27 mouse cellular contexts compared by ENCODE assay signal in genomic region chr11:72031353-72031752, GRCm38 (mm10). TPM values are rescaled to one million over a fixed set of nuclear protein-coding genes. Genes with fewer than 3 reads are reported as not detected.
A peak's percentile ranks its signal among the peaks of the same experiment; 100 is the strongest.
DNase-seq lines count a peak whose midpoint lies in the region; ATAC-seq and TF ChIP-seq lines count a peak whose summit lies in the region.
"Had no signal": no experiment of that assay in that cellular context is flagged by ENCODE, and none has a peak within 500 bp of the region (broad histone marks: within the 10 kb centered on the region; RNA-seq: fewer than 3 reads in every experiment).

No protein-coding gene starts in this region.

- 58% methylated on average over 7 of the region's 7 CpGs for WGBS in heart, embryonic 15.5 days
- WGBS in limb, embryonic 15.5 days: 95% methylated on average over 7 of the region's 7 CpGs
- 96% methylated on average over 7 of the region's 7 CpGs for WGBS in limb, embryonic 10.5 days
- WGBS in stomach, postnatal 0 days: 82% methylated on average over 7 of the region's 7 CpGs

- no peak for TF ChIP-seq RAD21 in MEL (IDR thresholded peaks at IDR 0.05; ENCODE audit: low read depth, low read length)

- TF ChIP-seq CTCF in MEL (IDR thresholded peaks at IDR 0.05 in 2 of 3, conservative IDR thresholded peaks at IDR 0.05 in 1 of 3; ENCODE audit: control insufficient read depth in 1 of 3, insufficient read depth in 1 of 3, low read depth in 2 of 3, low read length in 3 of 3, poor library complexity in 1 of 3, severe bottlenecking in 1 of 3): no peak
- TF ChIP-seq CTCF in stomach, postnatal 0 days (IDR thresholded peaks at IDR 0.05; ENCODE audit: low read depth): no peak

- no peaks in the 10 kb centered on the region for H3K36me3 ChIP-seq in heart, embryonic 15.5 days
- H3K36me3 ChIP-seq in limb, embryonic 15.5 days: no peaks in the 10 kb centered on the region
- no peaks in the 10 kb centered on the region for H3K36me3 ChIP-seq in limb, embryonic 10.5 days
- H3K36me3 ChIP-seq in MEL (ENCODE audit: control insufficient read depth in 1 of 2, insufficient read depth in 2 of 2, low read length in 2 of 2): peaks cover 0 to 7% of the 10 kb centered on the region in 2 experiments; a peak in 2 of 4 replicates
- no peaks in the 10 kb centered on the region for H3K36me3 ChIP-seq in stomach, postnatal 0 days (ENCODE audit: control insufficient read depth, insufficient read depth, low read length)
- H3K36me3 ChIP-seq: embryonic facial prominence, embryonic 13.5 days; embryonic facial prominence, embryonic 15.5 days; forebrain, embryonic 10.5 days; forebrain, embryonic 12.5 days had no signal

- TF ChIP-seq EP300 in MEL (IDR thresholded peaks at IDR 0.05; ENCODE audit: low read depth in 1 of 2, low read length in 2 of 2): no peak
- TF ChIP-seq EP300 in stomach, postnatal 0 days (optimal IDR thresholded peaks at IDR 0.05): no peak

- H3K9me3 ChIP-seq in heart, embryonic 15.5 days (replicated peaks): no peaks in the 10 kb centered on the region
- H3K9me3 ChIP-seq in limb, embryonic 15.5 days: no peaks in the 10 kb centered on the region
- no peaks in the 10 kb centered on the region for H3K9me3 ChIP-seq in limb, embryonic 10.5 days (replicated peaks)
- no peaks in the 10 kb centered on the region for H3K9me3 ChIP-seq in MEL (replicated peaks; ENCODE audit: insufficient read depth, low read length)
- no peaks in the 10 kb centered on the region for H3K9me3 ChIP-seq in stomach, postnatal 0 days (ENCODE audit: control insufficient read depth, low read length)
- H3K9me3 ChIP-seq: embryonic facial prominence, embryonic 13.5 days; embryonic facial prominence, embryonic 15.5 days; forebrain, embryonic 10.5 days; forebrain, embryonic 12.5 days had no signal

- H3K9ac ChIP-seq in heart, embryonic 15.5 days: no peak overlapping the region
- no peak overlapping the region for H3K9ac ChIP-seq in limb, embryonic 15.5 days
- H3K9ac ChIP-seq in MEL (ENCODE audit: control insufficient read depth, low read depth, low read length, poor library complexity, severe bottlenecking): no peak overlapping the region
- H3K9ac ChIP-seq in stomach, postnatal 0 days (ENCODE audit: low read length): no peak overlapping the region
- H3K9ac ChIP-seq: embryonic facial prominence, embryonic 13.5 days; embryonic facial prominence, embryonic 15.5 days; forebrain, embryonic 12.5 days had no signal

- TF ChIP-seq POLR2A in MEL (IDR thresholded peaks at IDR 0.05; ENCODE audit: control insufficient read depth in 1 of 2, insufficient read depth in 1 of 2, low read depth in 1 of 2, low read length in 2 of 2, poor library complexity in 1 of 2): no peak

- H3K27me3 ChIP-seq in heart, embryonic 15.5 days: peaks cover 31% of the 10 kb centered on the region
- H3K27me3 ChIP-seq in limb, embryonic 15.5 days: 0 out of 2 replicates have a peak, but pooled peaks cover 6% of the 10 kb centered on the region
- H3K27me3 ChIP-seq in limb, embryonic 10.5 days (ENCODE audit: low read depth, poor library complexity, severe bottlenecking): peaks cover 34% of the 10 kb centered on the region
- H3K27me3 ChIP-seq in MEL (ENCODE audit: control insufficient read depth in 1 of 2, insufficient read depth in 2 of 2, low read length in 2 of 2): no peaks in the 10 kb centered on the region
- H3K27me3 ChIP-seq in stomach, postnatal 0 days (ENCODE audit: control insufficient read depth, insufficient read depth, low read length): no peaks in the 10 kb centered on the region

- no peak overlapping the region for H3K4me3 ChIP-seq in heart, embryonic 15.5 days
- H3K4me3 ChIP-seq in limb, embryonic 15.5 days: no peak overlapping the region
- H3K4me3 ChIP-seq in limb, embryonic 10.5 days: no peak overlapping the region
- no peak overlapping the region for H3K4me3 ChIP-seq in MEL (ENCODE audit: control insufficient read depth in 1 of 2, insufficient read depth in 1 of 2, low read depth in 2 of 2, low read length in 2 of 2)
- H3K4me3 ChIP-seq in stomach, postnatal 0 days (ENCODE audit: low read depth, low read length): no peak overlapping the region
- H3K4me3 ChIP-seq: embryonic facial prominence, embryonic 13.5 days; embryonic facial prominence, embryonic 15.5 days; erythroblast, embryonic 14.5 days; forebrain, embryonic 10.5 days; forebrain, embryonic 12.5 days had no signal

- no peak for DNase-seq in heart, postnatal 14 days
- DNase-seq in limb, embryonic 10.5 days (ENCODE audit: low spot score): no peak
- no peak for DNase-seq in MEL (ENCODE audit: low read depth, low spot score)
- DNase-seq in stomach, postnatal 0 days (ENCODE audit: low spot score): no peak
- no peak for DNase-seq in B cell, adult 2 months
- no peak for DNase-seq in cerebellum, postnatal 25 days
- DNase-seq: adrenal gland, adult 8-10 months; adrenal gland, postnatal 36 days; cerebellum, adult 11-12 months; cerebellum, adult 2 months; cerebellum, adult 9-10 months; cerebellum, postnatal 10 days; cerebellum, postnatal 36 days; embryo, embryonic 11 days had no signal

- 0 out of 2 replicates have a peak, but pooled peaks have one; percentile 33 for ATAC-seq in heart, embryonic 15.5 days (replicated peaks; ENCODE audit: insufficient number of reproducible peaks, insufficient read depth, low FRiP score, low read depth)
- ATAC-seq in limb, embryonic 15.5 days (ENCODE audit: insufficient number of reproducible peaks, low FRiP score, low TSS enrichment, low read depth): 0 out of 2 replicates have a peak, but pooled peaks have one; percentile 42
- ATAC-seq in stomach, postnatal 0 days (ENCODE audit: low FRiP score, low TSS enrichment): peak; percentile 21; the same call in 1 of the 2 replicates
- ATAC-seq: activated CD4-positive, CD25-positive, alpha-beta regulatory T cell, adult 4 months; CD4-positive, CD25-positive, alpha-beta regulatory T cell, adult 4 months; forebrain, embryonic 14.5 days; forebrain, embryonic 16.5 days; Patski had no signal

- intact Hi-C loops in heart, postnatal 14 days (cut with DNase I): no loop called here

- no peak overlapping the region for H3K4me2 ChIP-seq in heart, embryonic 15.5 days
- H3K4me2 ChIP-seq in limb, embryonic 15.5 days: no peak overlapping the region
- H3K4me2 ChIP-seq in stomach, postnatal 0 days (replicated peaks; ENCODE audit: low read depth): no peak overlapping the region
- H3K4me2 ChIP-seq: embryonic facial prominence, embryonic 13.5 days; embryonic facial prominence, embryonic 15.5 days; forebrain, embryonic 12.5 days had no signal

- H3K4me1 ChIP-seq in heart, embryonic 15.5 days (replicated peaks): 0 out of 2 replicates have a peak, but pooled peaks cover 7% of the 10 kb centered on the region
- peaks cover 6% of the 10 kb centered on the region for H3K4me1 ChIP-seq in limb, embryonic 15.5 days
- peaks cover 5% of the 10 kb centered on the region; the same call in 1 of the 2 replicates for H3K4me1 ChIP-seq in limb, embryonic 10.5 days
- peaks cover 7 to 25% of the 10 kb centered on the region in 2 experiments for H3K4me1 ChIP-seq in MEL (ENCODE audit: control insufficient read depth in 1 of 2, insufficient read depth in 2 of 2, low read length in 2 of 2)
- no peaks in the 10 kb centered on the region for H3K4me1 ChIP-seq in stomach, postnatal 0 days (replicated peaks; ENCODE audit: control insufficient read depth, insufficient read depth)

- no peaks in the 10 kb centered on the region for H3K79me2 ChIP-seq in MEL (ENCODE audit: control insufficient read depth, insufficient read depth, low read length, poor library complexity)

- H3K27ac ChIP-seq in heart, embryonic 15.5 days: no peak overlapping the region
- no peak overlapping the region for H3K27ac ChIP-seq in limb, embryonic 15.5 days
- no peak overlapping the region for H3K27ac ChIP-seq in limb, embryonic 10.5 days
- no peak overlapping the region for H3K27ac ChIP-seq in MEL (ENCODE audit: control insufficient read depth, low read depth, low read length)
- no peak overlapping the region for H3K27ac ChIP-seq in stomach, postnatal 0 days (replicated peaks)
- H3K27ac ChIP-seq: embryonic facial prominence, embryonic 13.5 days; embryonic facial prominence, embryonic 15.5 days; forebrain, embryonic 10.5 days; forebrain, embryonic 12.5 days had no signal

TF ChIP-seq in MEL, 35 proteins besides CTCF, POLR2A, EP300 and RAD21:
- TF ChIP-seq SIN3A (IDR thresholded peaks at IDR 0.05; ENCODE audit: low read length): no peak
- no peak for TF ChIP-seq MAX (IDR thresholded peaks at IDR 0.05; ENCODE audit: low read length)
- TF ChIP-seq USF1 (IDR thresholded peaks at IDR 0.05; ENCODE audit: low read depth, low read length): no peak
- TF ChIP-seq BHLHE40 (IDR thresholded peaks at IDR 0.05; ENCODE audit: borderline replicate concordance, low read depth, low read length): peak; percentile 28; the same call in 1 of the 2 replicates
- TF ChIP-seq ELF1 (IDR thresholded peaks at IDR 0.05; ENCODE audit: low read depth, low read length): no peak
- TF ChIP-seq ZMIZ1 (IDR thresholded peaks at IDR 0.05; ENCODE audit: low read depth, low read length): no peak

RNA-seq across cellular contexts. Expression of gene Aipl1, which starts 6.0 kb away (rescaled TPM):
- polyA plus RNA-seq in heart, embryonic 15.5 days (2015; fragmentation: Nextera tagmentation; extraction: Ambion mirVana): 0.21 and 0.42 TPM in 2 replicates
- total RNA-seq in heart, postnatal 14 days (2021): not detected
- 0.43 and 0.45 TPM in 2 replicates for polyA plus RNA-seq in limb, embryonic 15.5 days (2015; fragmentation: Nextera tagmentation; extraction: Ambion mirVana)
- 0.33 and 0.39 TPM in 2 replicates for polyA plus RNA-seq in limb, embryonic 10.5 days (2016; fragmentation: Nextera tagmentation; extraction: Ambion mirVana)
- 0.39 and 0.42 TPM in 2 replicates for total RNA-seq in MEL (2012; rRNA removed)
- polyA plus RNA-seq in MEL (2012; ENCODE audit: insufficient read depth in 1 of 2, insufficient read length in 2 of 2, low read depth in 1 of 2, low replicate concordance in 2 of 2, missing spikeins in 1 of 2): under 1 TPM in 1 of 2 experiments, not detected in 1; 0.58 TPM
- 0.16 and 0.27 TPM in 2 replicates for polyA plus RNA-seq in stomach, postnatal 0 days (2015; fragmentation: Nextera tagmentation; extraction: Ambion mirVana)
- total RNA-seq: adrenal gland, adult 18-20 months; adrenal gland, adult 8-10 months; adrenal gland, postnatal 36 days had no signal
- polyA plus RNA-seq: CD4-positive, CD25-positive, alpha-beta regulatory T cell, adult 4 months had no signal

RNA-seq across cellular contexts. Expression of gene Pimreg, which starts 10.5 kb away (rescaled TPM):
- polyA plus RNA-seq in heart, embryonic 15.5 days (2015; fragmentation: Nextera tagmentation; extraction: Ambion mirVana): 65.7 and 72.8 TPM in 2 replicates
- total RNA-seq in heart, postnatal 14 days (2021): 1 to 10 TPM; 6.1 to 6.8 TPM
- 79.2 and 86.1 TPM in 2 replicates for polyA plus RNA-seq in limb, embryonic 15.5 days (2015; fragmentation: Nextera tagmentation; extraction: Ambion mirVana)
- polyA plus RNA-seq in limb, embryonic 10.5 days (2016; fragmentation: Nextera tagmentation; extraction: Ambion mirVana): 192 and 213 TPM in 2 replicates
- 24.3 and 25.8 TPM in 2 replicates for total RNA-seq in MEL (2012; rRNA removed)
- polyA plus RNA-seq in MEL (2012; ENCODE audit: insufficient read depth in 1 of 2, insufficient read length in 2 of 2, low read depth in 1 of 2, low replicate concordance in 2 of 2, missing spikeins in 1 of 2): 10 to 100 TPM in 1 of 2 experiments, not detected in 1; 45.3 TPM
- polyA plus RNA-seq in stomach, postnatal 0 days (2015; fragmentation: Nextera tagmentation; extraction: Ambion mirVana): 18.0 and 22.2 TPM in 2 replicates
